Mouse (Mus musculus): Measurements from ENCODE around the gene Dgkd.

- TF ChIP-seq POLR2A (IDR thresholded peaks at IDR 0.05; ENCODE audit: extremely low read depth, insufficient read depth, low read length) (no peak), CTCF (IDR thresholded peaks at IDR 0.05; ENCODE audit: extremely low read depth, insufficient read depth, low read length) (no peak)
These were observed 71.8 kb downstream of the Dgkd start for GRCm38 (mm10) chr1:87924888-87925287.
